Mouse (Mus musculus): ENCODE measurements at regions not wholly inside any gene's neighbourhood (a gene's known extent, or its start where the extent isn't known, plus 50 kb on each side); places are given as distances from the start of the nearest gene placed in this dataset.

DNA sequence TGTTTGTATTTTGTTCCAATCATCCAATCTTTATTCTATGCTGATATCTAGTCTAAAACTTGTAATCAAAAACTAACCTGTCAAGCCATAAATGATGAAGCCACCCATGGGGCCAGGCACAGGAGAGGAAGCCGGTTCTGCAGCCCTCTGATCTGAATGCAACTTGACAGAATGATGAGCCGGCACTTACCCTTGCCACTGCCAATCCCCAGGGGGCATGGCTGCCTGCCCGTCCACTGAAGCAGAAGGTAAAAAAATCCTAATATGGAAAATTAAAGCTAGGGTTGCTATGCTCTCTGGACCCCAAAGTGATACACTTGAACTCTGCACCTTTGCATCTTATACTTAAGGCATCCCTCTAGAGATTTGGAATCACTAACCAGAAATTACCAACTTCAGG is 461.6 kb downstream of the Tcerg1l start:
- TF ChIP-seq CTCF (IDR thresholded peaks at IDR 0.05; ENCODE audit: borderline replicate concordance, control insufficient read depth, extremely low read depth, insufficient read depth, low read length, poor library complexity) (no peak), POLR2A (IDR thresholded peaks at IDR 0.05; ENCODE audit: control insufficient read depth, extremely low read depth, insufficient read depth, low read length, poor library complexity) (no peak)
